Mouse (Mus musculus) layer of hippocampus, postnatal 10 days (tissue): ENCODE measurements around the gene Bik. TPM values are rescaled to one million over a fixed set of nuclear protein-coding genes. Genes with fewer than 3 reads are reported as not detected.

Experiments
- DNase-seq, 2 experiments: peaks; one replicate each; pipeline ENCODE4 v3.0.0; 2021; ENCODE audit warnings: low spot score in 2 of 2
- microRNA-seq, 2 experiments: library from miRNA; unstranded; fragments of <30 nt; microRNA quantifications; one replicate each; pipeline ENCODE4 v1.2.0; 2021
- total RNA-seq, 2 experiments: library from RNA; stranded (reverse); gene quantifications; 2 replicates each; pipeline ENCODE4 v1.2.3; 2021

Bik gene
- total RNA-seq, 2 experiments from 2014 or later, result not detected

GRCm38 (mm10) chr15:83582931-83583330 is 56.3 kb downstream of the Bik start:
- no peak for DNase-seq

GRCm38 (mm10) chr15:83583419-83584156 is 56.9 kb downstream of the Bik start:
- peak in 1 of 2 experiments; percentile 44 for DNase-seq

- DNase-seq, result no peak
These were observed 58.1 kb downstream of the Bik start for GRCm38 (mm10) chr15:83584741-83585220.

- DNase-seq, result no peak
These were observed 64.2 kb downstream of the Bik start for GRCm38 (mm10) chr15:83590841-83591240.

- DNase-seq, result no peak
These were observed 65.1 kb downstream of the Bik start for GRCm38 (mm10) chr15:83591758-83592157.

GRCm38 (mm10) chr15:83592260-83593188 is 65.9 kb downstream of the Bik start:
- no peak for DNase-seq

- no peak for DNase-seq
These were observed 66.5 kb downstream of the Bik start for GRCm38 (mm10) chr15:83593189-83593585.

GRCm38 (mm10) chr15:83593702-83594512 is 67.2 kb downstream of the Bik start:
- no peak for DNase-seq

Small RNA genes within 50 kb of the gene (microRNA-seq; reads per million reads assigned to microRNA genes)
- 0 reads per million in 2 experiments for gene Gm24575

Other genes with a start within 250 kb of the Bik start
- gene Arfgap3, start 176.6 kb upstream of the Bik start, total RNA-seq, result 10 to 100 TPM; 19.8 to 22.7 TPM
- 10 to 100 TPM; 38.3 to 49.7 TPM for gene Pacsin2, start 62.3 kb upstream of the Bik start, total RNA-seq
- gene Ttll1, start 16.0 kb upstream of the Bik start, total RNA-seq, result 10 to 100 TPM; 49.4 to 53.1 TPM
- gene Tspo, start 36.7 kb downstream of the Bik start, total RNA-seq, result 1 to 10 TPM; 2.4 to 2.9 TPM
- gene Mcat, start 36.9 kb downstream of the Bik start, total RNA-seq, result 10 to 100 TPM; 26.8 to 31.7 TPM
- 10 to 100 TPM; 18.2 to 19.6 TPM for gene Ttll12, start 68.3 kb downstream of the Bik start, total RNA-seq
- 10 to 100 TPM; 14.8 to 17.6 TPM for gene Scube1, start 198.2 kb downstream of the Bik start, total RNA-seq